ENCODE assay signal across 24 mouse cellular contexts in genomic region chr11:32035831-32036230, GRCm38 (mm10). TPM values are rescaled to one million over a fixed set of nuclear protein-coding genes. Genes with fewer than 3 reads are reported as not detected.
DNase-seq lines count a peak whose midpoint lies in the region; ATAC-seq lines count a peak whose summit lies in the region.
"Had no signal": no experiment of that assay in that cellular context is flagged by ENCODE, and none has a peak within 500 bp of the region (broad histone marks: within the 10 kb centered on the region; RNA-seq: fewer than 3 reads in every experiment).

No protein-coding gene starts in this region.

- peaks cover 37% of the 10 kb centered on the region for H3K4me1 ChIP-seq in hindbrain, embryonic 12.5 days
- H3K4me1 ChIP-seq in hindbrain, embryonic 10.5 days (replicated peaks) = peaks cover 18% of the 10 kb centered on the region
- H3K4me1 ChIP-seq in neural tube, embryonic 13.5 days (replicated peaks) = peaks cover 59% of the 10 kb centered on the region
- peaks cover 44% of the 10 kb centered on the region for H3K4me1 ChIP-seq in midbrain, embryonic 16.5 days (ENCODE audit: control insufficient read depth, insufficient read depth, low read length)
- H3K4me1 ChIP-seq in kidney, embryonic 16.5 days (ENCODE audit: insufficient read depth, low read length) = no peaks in the 10 kb centered on the region
- H3K4me1 ChIP-seq: liver, embryonic 15.5 days; lung, embryonic 15.5 days had no signal

- H3K27ac ChIP-seq in hindbrain, embryonic 12.5 days = 0 out of 2 replicates have a peak overlapping the region, but pooled peaks have one; percentile 35
- H3K27ac ChIP-seq in hindbrain, embryonic 10.5 days = no peak overlapping the region
- 0 out of 2 replicates have a peak overlapping the region, but pooled peaks have one; percentile 15 for H3K27ac ChIP-seq in neural tube, embryonic 13.5 days (replicated peaks)
- peak overlapping the region; percentile 69 for H3K27ac ChIP-seq in midbrain, embryonic 16.5 days (ENCODE audit: low read length)
- no peak overlapping the region for H3K27ac ChIP-seq in kidney, embryonic 16.5 days (ENCODE audit: low read length)
- H3K27ac ChIP-seq: forebrain, embryonic 12.5 days; kidney, embryonic 15.5 days; limb, embryonic 10.5 days; liver, embryonic 15.5 days; lung, embryonic 15.5 days; macrophage had no signal

- no peaks in the 10 kb centered on the region for H3K27me3 ChIP-seq in hindbrain, embryonic 12.5 days
- no peaks in the 10 kb centered on the region for H3K27me3 ChIP-seq in hindbrain, embryonic 10.5 days (ENCODE audit: insufficient read depth, poor library complexity, severe bottlenecking)
- no peaks in the 10 kb centered on the region for H3K27me3 ChIP-seq in neural tube, embryonic 13.5 days
- no peaks in the 10 kb centered on the region for H3K27me3 ChIP-seq in midbrain, embryonic 16.5 days (ENCODE audit: control insufficient read depth, insufficient read depth, low read depth, low read length)
- H3K27me3 ChIP-seq in kidney, embryonic 16.5 days (ENCODE audit: insufficient read depth, low read length) = no peaks in the 10 kb centered on the region
- H3K27me3 ChIP-seq: forebrain, embryonic 12.5 days; kidney, embryonic 15.5 days; liver, embryonic 15.5 days; lung, embryonic 15.5 days had no signal

- 76% methylated on average over 5 of the region's 5 CpGs for WGBS in hindbrain, embryonic 12.5 days
- WGBS in hindbrain, embryonic 10.5 days = 80% methylated on average over 5 of the region's 5 CpGs
- 84% methylated on average over 5 of the region's 5 CpGs for WGBS in neural tube, embryonic 13.5 days
- WGBS in midbrain, embryonic 16.5 days = 69% methylated on average over 5 of the region's 5 CpGs
- WGBS in kidney, embryonic 16.5 days = 73% methylated on average over 5 of the region's 5 CpGs

- no peak overlapping the region for H3K9ac ChIP-seq in hindbrain, embryonic 12.5 days
- H3K9ac ChIP-seq in neural tube, embryonic 13.5 days = no peak overlapping the region
- no peak overlapping the region for H3K9ac ChIP-seq in midbrain, embryonic 16.5 days (ENCODE audit: low read depth, low read length)
- H3K9ac ChIP-seq in kidney, embryonic 16.5 days (replicated peaks; ENCODE audit: low read length) = no peak overlapping the region
- H3K9ac ChIP-seq: forebrain, embryonic 12.5 days; heart, embryonic 12.5 days; kidney, embryonic 15.5 days; liver, embryonic 15.5 days; lung, embryonic 15.5 days had no signal

- no peak for ATAC-seq in hindbrain, embryonic 12.5 days (ENCODE audit: low FRiP score)
- no peak for ATAC-seq in neural tube, embryonic 13.5 days (ENCODE audit: low read depth)
- no peak for ATAC-seq in midbrain, embryonic 16.5 days
- no peak for ATAC-seq in kidney, embryonic 16.5 days (ENCODE audit: low FRiP score, low TSS enrichment)

- no peak overlapping the region for H3K4me2 ChIP-seq in hindbrain, embryonic 12.5 days (replicated peaks)
- no peak overlapping the region for H3K4me2 ChIP-seq in neural tube, embryonic 13.5 days
- H3K4me2 ChIP-seq in midbrain, embryonic 16.5 days (ENCODE audit: low read length) = no peak overlapping the region
- no peak overlapping the region for H3K4me2 ChIP-seq in kidney, embryonic 16.5 days (replicated peaks; ENCODE audit: low read depth, low read length)
- H3K4me2 ChIP-seq: forebrain, embryonic 12.5 days; heart, embryonic 12.5 days; kidney, embryonic 15.5 days; liver, embryonic 15.5 days; lung, embryonic 15.5 days had no signal

- H3K4me3 ChIP-seq in hindbrain, embryonic 12.5 days = no peak overlapping the region
- no peak overlapping the region for H3K4me3 ChIP-seq in hindbrain, embryonic 10.5 days
- H3K4me3 ChIP-seq in neural tube, embryonic 13.5 days = no peak overlapping the region
- H3K4me3 ChIP-seq in midbrain, embryonic 16.5 days (ENCODE audit: low read depth, low read length) = no peak overlapping the region
- no peak overlapping the region for H3K4me3 ChIP-seq in kidney, embryonic 16.5 days (ENCODE audit: low read length)
- H3K4me3 ChIP-seq: forebrain, embryonic 12.5 days; heart, embryonic 12.5 days; kidney, embryonic 15.5 days; limb, embryonic 10.5 days; liver, embryonic 15.5 days; lung, embryonic 15.5 days had no signal

- peaks cover 8% of the 10 kb centered on the region; the same call in 1 of the 2 replicates for H3K36me3 ChIP-seq in hindbrain, embryonic 12.5 days
- no peaks in the 10 kb centered on the region for H3K36me3 ChIP-seq in hindbrain, embryonic 10.5 days
- H3K36me3 ChIP-seq in neural tube, embryonic 13.5 days = peaks cover 15% of the 10 kb centered on the region
- no peaks in the 10 kb centered on the region; the same call in 1 of the 2 replicates for H3K36me3 ChIP-seq in midbrain, embryonic 16.5 days (ENCODE audit: control insufficient read depth, insufficient read depth, low read length)
- no peaks in the 10 kb centered on the region for H3K36me3 ChIP-seq in kidney, embryonic 16.5 days (ENCODE audit: insufficient read depth, low read length)
- H3K36me3 ChIP-seq: heart, embryonic 12.5 days; kidney, embryonic 15.5 days; limb, embryonic 10.5 days; liver, embryonic 15.5 days; lung, embryonic 15.5 days had no signal

- DNase-seq in hindbrain, embryonic 10.5 days (ENCODE audit: low spot score) = no peak
- DNase-seq in neural tube, embryonic 10.5 days (ENCODE audit: extremely low spot score, low spot score) = no peak
- DNase-seq in adrenal gland, adult 2 months = no peak
- DNase-seq: adrenal gland, postnatal 36 days; cerebellum, adult 11 months; cerebellum, adult 9-11 months; gastrocnemius, postnatal 14 days; heart, adult 11 months; heart, postnatal 10 days; kidney, adult 11 months; kidney, postnatal 4 days; liver; retina, postnatal 1 day had no signal

- H3K9me3 ChIP-seq in hindbrain, embryonic 12.5 days (replicated peaks) = no peaks in the 10 kb centered on the region
- no peaks in the 10 kb centered on the region for H3K9me3 ChIP-seq in hindbrain, embryonic 10.5 days
- H3K9me3 ChIP-seq in neural tube, embryonic 13.5 days = no peaks in the 10 kb centered on the region
- no peaks in the 10 kb centered on the region for H3K9me3 ChIP-seq in midbrain, embryonic 16.5 days (replicated peaks; ENCODE audit: control insufficient read depth, low read length, poor library complexity, severe bottlenecking)
- H3K9me3 ChIP-seq in kidney, embryonic 16.5 days (ENCODE audit: low read length) = no peaks in the 10 kb centered on the region
- H3K9me3 ChIP-seq: forebrain, embryonic 12.5 days; heart, embryonic 12.5 days; kidney, embryonic 15.5 days; limb, embryonic 10.5 days; liver, embryonic 15.5 days; lung, embryonic 15.5 days had no signal

RNA-seq across cellular contexts. Expression of gene Nsg2, which starts 35.6 kb away (rescaled TPM):
- polyA plus RNA-seq in hindbrain, embryonic 12.5 days (2016; fragmentation: Nextera tagmentation; extraction: Ambion mirVana) = 190 and 217 TPM in 2 replicates
- 26.5 and 76.8 TPM in 2 replicates for polyA plus RNA-seq in hindbrain, embryonic 10.5 days (2016; fragmentation: Nextera tagmentation; extraction: Ambion mirVana)
- 356 and 366 TPM in 2 replicates for polyA plus RNA-seq in neural tube, embryonic 13.5 days (2015; fragmentation: Nextera tagmentation; extraction: Ambion mirVana)
- polyA plus RNA-seq in midbrain, embryonic 16.5 days (2015; fragmentation: Nextera tagmentation; extraction: Ambion mirVana) = 730 and 757 TPM in 2 replicates
- 10 to 100 TPM; 26.5 to 42.6 TPM for total RNA-seq in adrenal gland, adult 2 months (2021)
- 10.9 and 15.4 TPM in 2 replicates for polyA plus RNA-seq in adrenal gland, adult 2 months (2012; rRNA removed)
- 5.9 and 8.4 TPM in 2 replicates for polyA plus RNA-seq in kidney, embryonic 16.5 days (2015; fragmentation: Nextera tagmentation; extraction: Ambion mirVana)
- polyA plus RNA-seq: macrophage had no signal

Comparison
In these comparisons a context has a peak if more than half of its experiments do, and no peak if none do; other contexts are left out.
1. H3K27ac ChIP-seq: peak in hindbrain, embryonic 12.5 days (single experiment), neural tube, embryonic 13.5 days (single experiment) and midbrain, embryonic 16.5 days (single experiment); none in hindbrain, embryonic 10.5 days (single experiment) and kidney, embryonic 16.5 days (single experiment).